Comparison of ENCODE assay signal across 14 mouse cellular contexts in the genomic region with DNA sequence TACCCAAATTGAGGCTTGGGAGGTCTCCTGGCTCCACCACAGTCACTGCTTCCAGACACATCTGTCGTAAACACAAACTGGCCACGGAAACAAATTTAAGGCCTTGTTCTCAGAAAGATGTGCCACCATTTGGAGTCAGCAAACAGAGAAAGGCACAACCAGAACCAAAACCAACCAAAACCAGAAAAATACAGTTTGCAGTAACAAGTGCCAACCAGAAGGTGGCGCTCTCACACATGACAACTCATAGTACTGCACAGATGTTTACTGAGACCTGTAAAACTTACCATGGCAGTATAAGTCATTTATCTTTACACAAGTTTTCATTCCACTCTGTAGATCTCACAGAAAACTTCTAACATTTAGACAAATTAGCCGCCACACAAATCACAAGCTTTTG. TPM values are rescaled to one million over a fixed set of nuclear protein-coding genes. Genes with fewer than 3 reads are reported as not detected.
DNase-seq lines count a peak whose midpoint lies in the region; ATAC-seq and TF ChIP-seq lines count a peak whose summit lies in the region.
"Had no signal": no experiment of that assay in that cellular context is flagged by ENCODE, and none has a peak within 500 bp of the region (broad histone marks: within the 10 kb centered on the region; RNA-seq: fewer than 3 reads in every experiment).

No protein-coding gene starts in this region.

- H3K27ac ChIP-seq in hindbrain, postnatal 0 days: no peak overlapping the region
- no peak overlapping the region for H3K27ac ChIP-seq in hindbrain, embryonic 10.5 days
- no peak overlapping the region for H3K27ac ChIP-seq in cerebellum, adult 2 months (ENCODE audit: insufficient read depth, low read length)
- H3K27ac ChIP-seq: embryonic facial prominence, embryonic 10.5 days had no signal

- ATAC-seq in hindbrain, postnatal 0 days: no peak

- peak; percentile 28 for DNase-seq in hindbrain, postnatal 0 days (ENCODE audit: low spot score)
- no peak for DNase-seq in hindbrain, embryonic 10.5 days (ENCODE audit: low spot score)
- DNase-seq in thymus, postnatal 4 days: peak; percentile 27
- DNase-seq in thymus, adult 18-20 months: no peak
- peak; percentile 89 for DNase-seq in ZHBTc4 (ENCODE audit: low read depth, low spot score)
- DNase-seq in cerebellum, adult 2 months: no peak
- DNase-seq in right cerebral cortex, postnatal 10 days (ENCODE audit: low spot score in 2 of 2): no peak
- no peak for DNase-seq in kidney, adult 9 months
- DNase-seq: adrenal gland, postnatal 36 days; cerebellum, adult 11-12 months; right cerebral cortex, adult 18-20 months; thymus, postnatal 36 days had no signal

- no peaks in the 10 kb centered on the region for H3K27me3 ChIP-seq in hindbrain, postnatal 0 days (ENCODE audit: insufficient read depth, low read length)
- H3K27me3 ChIP-seq in hindbrain, embryonic 10.5 days (ENCODE audit: insufficient read depth, poor library complexity, severe bottlenecking): no peaks in the 10 kb centered on the region
- no peaks in the 10 kb centered on the region for H3K27me3 ChIP-seq in cerebellum, adult 2 months (ENCODE audit: control insufficient read depth, insufficient read depth, low read length)

- no peak for TF ChIP-seq POLR2A in cerebellum, adult 2 months (IDR thresholded peaks at IDR 0.05; ENCODE audit: borderline replicate concordance, insufficient read depth, low read length)

- no peak overlapping the region for H3K4me2 ChIP-seq in hindbrain, postnatal 0 days (ENCODE audit: low read depth, low read length)

- peak; percentile 58 for TF ChIP-seq CTCF in hindbrain, postnatal 0 days (IDR thresholded peaks at IDR 0.05; ENCODE audit: low read depth)
- no peak for TF ChIP-seq CTCF in cerebellum, adult 2 months (IDR thresholded peaks at IDR 0.05; ENCODE audit: borderline replicate concordance, insufficient read depth, low read depth, low read length)

- H3K4me3 ChIP-seq in hindbrain, postnatal 0 days (ENCODE audit: low read length): no peak overlapping the region
- H3K4me3 ChIP-seq in hindbrain, embryonic 10.5 days: no peak overlapping the region
- no peak overlapping the region for H3K4me3 ChIP-seq in cerebellum, adult 2 months (replicated peaks; ENCODE audit: insufficient read depth, low read depth, low read length)
- H3K4me3 ChIP-seq: embryonic facial prominence, embryonic 10.5 days; megakaryocyte, embryonic 14.5 days had no signal

- no peaks in the 10 kb centered on the region for H3K9me3 ChIP-seq in hindbrain, postnatal 0 days (ENCODE audit: low read length)
- H3K9me3 ChIP-seq in hindbrain, embryonic 10.5 days: peaks cover 24% of the 10 kb centered on the region

- H3K36me3 ChIP-seq in hindbrain, postnatal 0 days (ENCODE audit: insufficient read depth, low read length): no peaks in the 10 kb centered on the region
- H3K36me3 ChIP-seq in hindbrain, embryonic 10.5 days: no peaks in the 10 kb centered on the region
- H3K36me3 ChIP-seq: embryonic facial prominence, embryonic 10.5 days had no signal

- WGBS in hindbrain, postnatal 0 days: 60% methylated on average over 4 of the region's 4 CpGs
- WGBS in hindbrain, embryonic 10.5 days: 58% methylated on average over 4 of the region's 4 CpGs
- 61% methylated on average over 4 of the region's 4 CpGs for WGBS in cerebellum, adult 2 months

- no peaks in the 10 kb centered on the region for H3K4me1 ChIP-seq in hindbrain, postnatal 0 days (ENCODE audit: insufficient read depth, low read length)
- peaks cover 7% of the 10 kb centered on the region; the same call in 1 of the 2 replicates for H3K4me1 ChIP-seq in hindbrain, embryonic 10.5 days (replicated peaks)
- H3K4me1 ChIP-seq in cerebellum, adult 2 months (ENCODE audit: control insufficient read depth, insufficient read depth, low read length): no peaks in the 10 kb centered on the region

- H3K9ac ChIP-seq in hindbrain, postnatal 0 days (replicated peaks; ENCODE audit: low read length): no peak overlapping the region

RNA-seq across cellular contexts. Expression of gene Endog, which starts 4.6 kb away (rescaled TPM):
- total RNA-seq in hindbrain, postnatal 0 days (2014; rRNA removed): 63.7 and 64.1 TPM in 2 replicates
- 42.2 and 42.7 TPM in 2 replicates for polyA plus RNA-seq in hindbrain, postnatal 0 days (2015; fragmentation: Nextera tagmentation; extraction: Ambion mirVana)
- polyA plus RNA-seq in hindbrain, embryonic 10.5 days (2016; fragmentation: Nextera tagmentation; extraction: Ambion mirVana): 15.9 and 17.5 TPM in 2 replicates
- 52.9 and 54.1 TPM in 2 replicates for polyA plus RNA-seq in cerebellum, adult 2 months (2012; rRNA removed)

RNA-seq across cellular contexts. Expression of gene Spout1, which starts 11.6 kb away (rescaled TPM):
- 32.6 and 48.2 TPM in 2 replicates for total RNA-seq in hindbrain, postnatal 0 days (2014; rRNA removed)
- polyA plus RNA-seq in hindbrain, postnatal 0 days (2015; fragmentation: Nextera tagmentation; extraction: Ambion mirVana): 52.6 and 56.1 TPM in 2 replicates
- polyA plus RNA-seq in hindbrain, embryonic 10.5 days (2016; fragmentation: Nextera tagmentation; extraction: Ambion mirVana): 79.7 and 87.6 TPM in 2 replicates
- polyA plus RNA-seq in cerebellum, adult 2 months (2012; rRNA removed): 50.5 and 52.7 TPM in 2 replicates

RNA-seq across cellular contexts. Expression of gene Tbc1d13, which starts 33.1 kb away (rescaled TPM):
- 106 and 109 TPM in 2 replicates for total RNA-seq in hindbrain, postnatal 0 days (2014; rRNA removed)
- polyA plus RNA-seq in hindbrain, postnatal 0 days (2015; fragmentation: Nextera tagmentation; extraction: Ambion mirVana): 9.4 and 10.8 TPM in 2 replicates
- polyA plus RNA-seq in hindbrain, embryonic 10.5 days (2016; fragmentation: Nextera tagmentation; extraction: Ambion mirVana): 6.9 and 10.2 TPM in 2 replicates
- polyA plus RNA-seq in cerebellum, adult 2 months (2012; rRNA removed): 57.7 and 58.2 TPM in 2 replicates

RNA-seq across cellular contexts. Expression of gene Kyat1, which starts 39.0 kb away (rescaled TPM):
- total RNA-seq in hindbrain, postnatal 0 days (2014; rRNA removed): 23.9 and 34.3 TPM in 2 replicates
- polyA plus RNA-seq in hindbrain, postnatal 0 days (2015; fragmentation: Nextera tagmentation; extraction: Ambion mirVana): 17.0 and 17.9 TPM in 2 replicates
- 9.0 and 11.4 TPM in 2 replicates for polyA plus RNA-seq in hindbrain, embryonic 10.5 days (2016; fragmentation: Nextera tagmentation; extraction: Ambion mirVana)
- 45.6 and 55.8 TPM in 2 replicates for polyA plus RNA-seq in cerebellum, adult 2 months (2012; rRNA removed)

RNA-seq across cellular contexts. Expression of gene Zer1, which starts 42.3 kb away (rescaled TPM):
- 77.6 and 99.2 TPM in 2 replicates for total RNA-seq in hindbrain, postnatal 0 days (2014; rRNA removed)
- polyA plus RNA-seq in hindbrain, postnatal 0 days (2015; fragmentation: Nextera tagmentation; extraction: Ambion mirVana): 14.0 and 14.6 TPM in 2 replicates
- 6.5 and 8.7 TPM in 2 replicates for polyA plus RNA-seq in hindbrain, embryonic 10.5 days (2016; fragmentation: Nextera tagmentation; extraction: Ambion mirVana)
- 137 and 154 TPM in 2 replicates for polyA plus RNA-seq in cerebellum, adult 2 months (2012; rRNA removed)

Comparison
In these comparisons a context has a peak if more than half of its experiments do, and no peak if none do; other contexts are left out.
1. DNase-seq: peak in hindbrain, postnatal 0 days (single experiment), thymus, postnatal 4 days (single experiment) and ZHBTc4 (single experiment); none in hindbrain, embryonic 10.5 days (single experiment), thymus, adult 18-20 months (0 of 2), cerebellum, adult 2 months (0 of 2), right cerebral cortex, postnatal 10 days (0 of 2) and kidney, adult 9 months (single experiment).